Comparison of ENCODE assay signal across 7 mouse cellular contexts in the genomic region with DNA sequence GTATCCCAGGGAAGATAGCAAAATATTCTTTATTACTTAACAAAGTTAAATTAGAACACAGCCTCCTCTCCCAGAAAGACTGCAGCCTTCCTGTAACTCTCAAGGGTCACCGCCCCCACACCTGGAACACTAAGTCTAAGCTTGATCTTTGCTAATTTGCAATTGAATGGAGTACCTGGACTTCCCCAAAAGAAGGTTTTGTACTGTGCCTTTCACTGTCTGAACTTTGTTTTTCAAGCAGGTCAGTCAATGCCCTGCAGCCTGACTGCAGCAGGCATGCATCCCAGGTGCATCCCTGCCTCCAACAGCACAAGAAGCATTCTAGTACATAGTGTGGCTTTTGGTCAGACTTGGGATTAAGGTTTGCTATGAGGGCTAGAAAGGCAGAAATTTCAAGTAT.
DNase-seq lines count a peak whose midpoint lies in the region; TF ChIP-seq lines count a peak whose summit lies in the region.
"Not testable (repeated sequence)": the region's sequence is repeated elsewhere in the genome, so short reads cannot be mapped to it uniquely, and the experiment has no call there.

No protein-coding gene starts in this region.

- not testable (repeated sequence) for TF ChIP-seq POLR2A in ES-Bruce4 (IDR thresholded peaks at IDR 0.05; ENCODE audit: insufficient read depth, low read length)

- H3K9ac ChIP-seq in ES-Bruce4 (ENCODE audit: low read depth, poor library complexity, severe bottlenecking); ES-E14 (ENCODE audit: insufficient read depth, low read depth, low read length, poor library complexity, severe bottlenecking): not testable (repeated sequence)

- H3K27me3 ChIP-seq in ES-Bruce4 (ENCODE audit: control insufficient read depth, insufficient read depth, low read length, poor library complexity, severe bottlenecking) = not testable (repeated sequence)

- peak; percentile 57 for DNase-seq in ES-CJ7 (ENCODE audit: low read depth, low spot score)
- not testable (repeated sequence) for DNase-seq in ES-E14 (ENCODE audit: low read depth, low spot score)
- peak; percentile 84 for DNase-seq in R1 (ENCODE audit: low read depth, low spot score)
- DNase-seq in ZHBTc4 (ENCODE audit: low read depth, low spot score) = peak; percentile 74
- peak; percentile 30 for DNase-seq in heart, adult 11 months
- DNase-seq in kidney, adult 9 months = peak; percentile 3

- H3K4me3 ChIP-seq in ES-Bruce4 (ENCODE audit: low read depth, low read length); ES-E14 (ENCODE audit: insufficient read depth in 1 of 2, low read depth in 1 of 2, low read length in 2 of 2, poor library complexity in 1 of 2, severe bottlenecking in 1 of 2): not testable (repeated sequence)

- in situ Hi-C loops in ES-E14 (cut with MboI; ENCODE audit: low sequenced_read_pairs in 2 of 2, unreplicated experiment in 2 of 2) = not testable (repeated sequence)

- 0 out of 2 replicates have a peak, but pooled peaks have one; percentile 37 for TF ChIP-seq EP300 in ES-Bruce4 (IDR thresholded peaks at IDR 0.05; ENCODE audit: insufficient read depth, low read depth, low read length)

- H3K27ac ChIP-seq in ES-Bruce4 (ENCODE audit: insufficient read depth, low read length) = not testable (repeated sequence)
- H3K27ac ChIP-seq in ES-E14 (ENCODE audit: insufficient read depth, low read depth, low read length, poor library complexity, severe bottlenecking) = peak overlapping the region; percentile 8; the same call in 1 of the 2 replicates

- H3K36me3 ChIP-seq in ES-Bruce4 (ENCODE audit: control insufficient read depth, insufficient read depth, low read length, poor library complexity, severe bottlenecking); ES-E14 (ENCODE audit: control insufficient read depth, insufficient read depth, low read length, poor library complexity, severe bottlenecking): not testable (repeated sequence)

- TF ChIP-seq CTCF in ES-Bruce4 (IDR thresholded peaks at IDR 0.05; ENCODE audit: low read depth, low read length) = not testable (repeated sequence)

- H3K4me1 ChIP-seq in ES-Bruce4 (ENCODE audit: control insufficient read depth, insufficient read depth, low read length); ES-E14 (ENCODE audit: control insufficient read depth in 2 of 2, insufficient read depth in 2 of 2, low read length in 2 of 2, poor library complexity in 1 of 2): not testable (repeated sequence)

- H3K9me3 ChIP-seq in ES-Bruce4 (replicated peaks; ENCODE audit: control insufficient read depth, insufficient read depth, low read length, poor library complexity, severe bottlenecking) = peaks cover 36% of the 10 kb centered on the region
- H3K9me3 ChIP-seq in ES-E14 (ENCODE audit: control insufficient read depth, insufficient read depth, low read depth, low read length) = peaks cover 13% of the 10 kb centered on the region
